Mouse (Mus musculus): ENCODE data around the gene Rnaseh2b. TPM values are rescaled to one million over a fixed set of nuclear protein-coding genes. Genes with fewer than 3 reads are reported as not detected.

Gene Rnaseh2b
- polyA plus RNA-seq, 1 experiment = 11.3 TPM

- 98% methylated on average over 5 of the region's 5 CpGs for WGBS
These were observed 31.1 kb downstream of the Rnaseh2b start for GRCm38 (mm10) chr14:62323457-62323856.

GRCm38 (mm10) chr14:62324943-62325342 lies 32.6 kb downstream of the Rnaseh2b start:
- TF ChIP-seq CTCF (IDR thresholded peaks at IDR 0.05; ENCODE audit: borderline replicate concordance, control insufficient read depth, extremely low read depth, insufficient read depth, low read length, poor library complexity) (no peak), POLR2A (IDR thresholded peaks at IDR 0.05; ENCODE audit: control insufficient read depth, extremely low read depth, insufficient read depth, low read length, poor library complexity) (no peak)
- Histone ChIP-seq H3K36me3 (ENCODE audit: control insufficient read depth, insufficient read depth, low read length) (no peaks in the 10 kb centered on the region), H3K4me1 (replicated peaks; ENCODE audit: control insufficient read depth, insufficient read depth, low read length) (no peaks in the 10 kb centered on the region), H3K27ac (ENCODE audit: control insufficient read depth, insufficient read depth, low read length) (no peak overlapping the region), H3K4me3 (ENCODE audit: control insufficient read depth, insufficient read depth, low read length) (no peak overlapping the region), H3K27me3 (ENCODE audit: control insufficient read depth, insufficient read depth, low read length) (no peaks in the 10 kb centered on the region)
- WGBS = 92% methylated on average over 5 of the region's 5 CpGs
- DNase-seq = no peak

More at GRCm38 (mm10) chr14:62323457-62323856, 31.1 kb downstream of the Rnaseh2b start:
- no peak for DNase-seq
- H3K4me3 ChIP-seq (ENCODE audit: control insufficient read depth, insufficient read depth, low read length) = no peak overlapping the region
- TF ChIP-seq CTCF (IDR thresholded peaks at IDR 0.05; ENCODE audit: borderline replicate concordance, control insufficient read depth, extremely low read depth, insufficient read depth, low read length, poor library complexity) (no peak), POLR2A (IDR thresholded peaks at IDR 0.05; ENCODE audit: control insufficient read depth, extremely low read depth, insufficient read depth, low read length, poor library complexity) (no peak)
- H3K4me1 ChIP-seq (replicated peaks; ENCODE audit: control insufficient read depth, insufficient read depth, low read length) = no peaks in the 10 kb centered on the region
- H3K36me3 ChIP-seq (ENCODE audit: control insufficient read depth, insufficient read depth, low read length) = no peaks in the 10 kb centered on the region
- no peaks in the 10 kb centered on the region for H3K27me3 ChIP-seq (ENCODE audit: control insufficient read depth, insufficient read depth, low read length)
- no peak overlapping the region for H3K27ac ChIP-seq (ENCODE audit: control insufficient read depth, insufficient read depth, low read length)

- Histone ChIP-seq H3K4me3 (ENCODE audit: control insufficient read depth, insufficient read depth, low read length) (no peak overlapping the region), H3K27me3 (ENCODE audit: control insufficient read depth, insufficient read depth, low read length) (no peaks in the 10 kb centered on the region), H3K36me3 (ENCODE audit: control insufficient read depth, insufficient read depth, low read length) (no peaks in the 10 kb centered on the region), H3K4me1 (replicated peaks; ENCODE audit: control insufficient read depth, insufficient read depth, low read length) (no peaks in the 10 kb centered on the region), H3K27ac (ENCODE audit: control insufficient read depth, insufficient read depth, low read length) (no peak overlapping the region)
- WGBS = 95% methylated on average over 3 of the region's 3 CpGs
- DNase-seq = no peak
- no peak for TF ChIP-seq POLR2A (IDR thresholded peaks at IDR 0.05; ENCODE audit: control insufficient read depth, extremely low read depth, insufficient read depth, low read length, poor library complexity)
- no peak for TF ChIP-seq CTCF (IDR thresholded peaks at IDR 0.05; ENCODE audit: borderline replicate concordance, control insufficient read depth, extremely low read depth, insufficient read depth, low read length, poor library complexity)
These were observed 33.6 kb downstream of the Rnaseh2b start for GRCm38 (mm10) chr14:62326026-62326425.

- Histone ChIP-seq H3K4me3 (ENCODE audit: control insufficient read depth, insufficient read depth, low read length) (no peak overlapping the region), H3K36me3 (ENCODE audit: control insufficient read depth, insufficient read depth, low read length) (no peaks in the 10 kb centered on the region), H3K4me1 (replicated peaks; ENCODE audit: control insufficient read depth, insufficient read depth, low read length) (peaks cover 5% of the 10 kb centered on the region), H3K27ac (ENCODE audit: control insufficient read depth, insufficient read depth, low read length) (no peak overlapping the region), H3K27me3 (ENCODE audit: control insufficient read depth, insufficient read depth, low read length) (no peaks in the 10 kb centered on the region)
- DNase-seq = no peak
- no peak for TF ChIP-seq CTCF (IDR thresholded peaks at IDR 0.05; ENCODE audit: borderline replicate concordance, control insufficient read depth, extremely low read depth, insufficient read depth, low read length, poor library complexity)
- TF ChIP-seq POLR2A (IDR thresholded peaks at IDR 0.05; ENCODE audit: control insufficient read depth, extremely low read depth, insufficient read depth, low read length, poor library complexity) = no peak
- WGBS = 79% methylated on average over 2 of the region's 2 CpGs
These were observed 34.8 kb downstream of the Rnaseh2b start for GRCm38 (mm10) chr14:62327171-62327570.

GRCm38 (mm10) chr14:62328606-62329005 lies 36.2 kb downstream of the Rnaseh2b start:
- Histone ChIP-seq H3K27ac (ENCODE audit: control insufficient read depth, insufficient read depth, low read length) (no peak overlapping the region), H3K27me3 (ENCODE audit: control insufficient read depth, insufficient read depth, low read length) (no peaks in the 10 kb centered on the region), H3K4me1 (replicated peaks; ENCODE audit: control insufficient read depth, insufficient read depth, low read length) (peaks cover 12% of the 10 kb centered on the region), H3K4me3 (ENCODE audit: control insufficient read depth, insufficient read depth, low read length) (no peak overlapping the region), H3K36me3 (ENCODE audit: control insufficient read depth, insufficient read depth, low read length) (no peaks in the 10 kb centered on the region)
- DNase-seq = no peak
- 78% methylated on average over 6 of the region's 6 CpGs for WGBS
- TF ChIP-seq CTCF (IDR thresholded peaks at IDR 0.05; ENCODE audit: borderline replicate concordance, control insufficient read depth, extremely low read depth, insufficient read depth, low read length, poor library complexity) (no peak), POLR2A (IDR thresholded peaks at IDR 0.05; ENCODE audit: control insufficient read depth, extremely low read depth, insufficient read depth, low read length, poor library complexity) (no peak)

- WGBS = 94% methylated on average over 3 of the region's 3 CpGs
- no peak overlapping the region for H3K4me3 ChIP-seq (ENCODE audit: control insufficient read depth, insufficient read depth, low read length)
- peaks cover 15% of the 10 kb centered on the region for H3K4me1 ChIP-seq (replicated peaks; ENCODE audit: control insufficient read depth, insufficient read depth, low read length)
- DNase-seq = no peak
- TF ChIP-seq CTCF (IDR thresholded peaks at IDR 0.05; ENCODE audit: borderline replicate concordance, control insufficient read depth, extremely low read depth, insufficient read depth, low read length, poor library complexity) = no peak
- TF ChIP-seq POLR2A (IDR thresholded peaks at IDR 0.05; ENCODE audit: control insufficient read depth, extremely low read depth, insufficient read depth, low read length, poor library complexity) = no peak
- H3K36me3 ChIP-seq (ENCODE audit: control insufficient read depth, insufficient read depth, low read length) = no peaks in the 10 kb centered on the region
- H3K27me3 ChIP-seq (ENCODE audit: control insufficient read depth, insufficient read depth, low read length) = no peaks in the 10 kb centered on the region
- H3K27ac ChIP-seq (ENCODE audit: control insufficient read depth, insufficient read depth, low read length) = no peak overlapping the region
These were observed 37.2 kb downstream of the Rnaseh2b start for GRCm38 (mm10) chr14:62329631-62330030.

GRCm38 (mm10) chr14:62331457-62331856 lies 39.1 kb downstream of the Rnaseh2b start:
- H3K36me3 ChIP-seq (ENCODE audit: control insufficient read depth, insufficient read depth, low read length) = no peaks in the 10 kb centered on the region
- WGBS = 25% methylated on average over 6 of the region's 6 CpGs
- H3K4me3 ChIP-seq (ENCODE audit: control insufficient read depth, insufficient read depth, low read length) = peak overlapping the region; percentile 95
- H3K27me3 ChIP-seq (ENCODE audit: control insufficient read depth, insufficient read depth, low read length) = no peaks in the 10 kb centered on the region
- H3K4me1 ChIP-seq (replicated peaks; ENCODE audit: control insufficient read depth, insufficient read depth, low read length) = peaks cover 15% of the 10 kb centered on the region
- no peak for DNase-seq
- peak overlapping the region; percentile 27; the same call in 1 of the 2 replicates for H3K27ac ChIP-seq (ENCODE audit: control insufficient read depth, insufficient read depth, low read length)
- TF ChIP-seq CTCF (IDR thresholded peaks at IDR 0.05; ENCODE audit: borderline replicate concordance, control insufficient read depth, extremely low read depth, insufficient read depth, low read length, poor library complexity) (no peak), POLR2A (IDR thresholded peaks at IDR 0.05; ENCODE audit: control insufficient read depth, extremely low read depth, insufficient read depth, low read length, poor library complexity) (no peak)
